Mouse (Mus musculus): Measurements from ENCODE around the gene Fez2.

The Fez2 gene

DNA sequence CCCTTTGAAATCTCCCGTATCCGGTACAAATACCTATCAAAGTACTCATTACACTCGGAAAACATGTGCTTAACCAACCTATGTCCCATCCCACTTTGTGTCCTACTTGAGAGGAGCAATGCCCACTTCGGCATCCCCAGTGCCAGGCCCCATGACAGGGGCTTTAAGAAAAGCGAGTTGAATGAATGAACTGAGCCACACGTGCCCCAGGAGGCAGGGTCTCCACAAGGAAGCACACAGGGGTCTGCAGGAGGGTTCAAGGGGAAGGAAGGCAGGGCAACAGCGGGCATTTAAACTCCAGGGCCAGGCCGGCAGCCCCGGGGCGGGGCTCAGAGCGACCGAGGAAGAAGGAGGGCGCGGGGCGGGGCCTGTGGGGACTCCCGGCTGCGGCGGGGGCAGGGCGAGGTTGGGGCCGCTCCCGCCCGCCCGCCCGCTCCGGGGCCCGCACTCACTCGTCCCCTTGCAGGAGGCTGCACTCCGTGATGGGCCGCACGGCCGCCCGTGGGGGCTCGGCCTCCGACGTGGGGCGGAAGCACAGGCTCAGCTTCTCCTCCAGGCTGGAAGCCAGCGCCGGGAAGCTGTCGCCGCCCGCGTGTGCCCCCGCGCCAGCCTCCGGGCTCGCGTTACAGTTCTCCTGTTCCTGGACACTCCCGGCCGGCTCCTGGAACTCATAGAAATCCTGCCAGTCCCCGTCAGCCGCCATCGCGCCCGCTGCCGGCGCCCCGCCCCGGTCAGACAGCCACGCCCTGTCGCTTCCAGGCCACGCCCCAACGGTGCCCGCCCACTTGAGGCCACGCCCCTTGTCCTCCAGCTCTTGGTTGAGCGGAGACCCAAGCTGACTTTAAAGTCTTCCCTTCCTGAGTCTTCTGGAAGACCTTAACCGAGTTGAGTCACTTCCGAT is at the start of gene Fez2:
Fez2 (minus strand) TSS at position 772 of the 901 bp plus-strand sequence.
- DNase-seq (ENCODE audit: low spot score), result peak; percentile 96

DNA sequence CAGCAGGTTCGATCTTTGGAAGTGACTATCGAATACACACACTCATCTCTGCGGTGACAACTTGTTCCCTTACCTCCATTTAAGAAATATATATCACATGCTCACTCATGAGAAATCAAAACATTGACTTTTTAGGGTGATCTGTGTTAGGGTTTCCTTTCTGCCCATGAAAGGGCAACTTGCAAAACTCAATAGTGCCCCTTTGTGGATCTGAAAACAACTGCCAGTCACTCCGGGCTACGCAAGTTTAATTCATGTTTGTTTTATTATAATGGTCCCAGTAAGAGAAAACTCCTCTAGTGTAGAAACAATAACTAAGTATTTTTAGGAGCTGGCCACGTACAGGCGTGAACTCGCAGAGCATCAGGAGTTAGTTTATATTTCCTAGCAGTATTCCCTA is 47.5 kb upstream of the Fez2 start:
- DNase-seq (ENCODE audit: low spot score), result no peak

DNA sequence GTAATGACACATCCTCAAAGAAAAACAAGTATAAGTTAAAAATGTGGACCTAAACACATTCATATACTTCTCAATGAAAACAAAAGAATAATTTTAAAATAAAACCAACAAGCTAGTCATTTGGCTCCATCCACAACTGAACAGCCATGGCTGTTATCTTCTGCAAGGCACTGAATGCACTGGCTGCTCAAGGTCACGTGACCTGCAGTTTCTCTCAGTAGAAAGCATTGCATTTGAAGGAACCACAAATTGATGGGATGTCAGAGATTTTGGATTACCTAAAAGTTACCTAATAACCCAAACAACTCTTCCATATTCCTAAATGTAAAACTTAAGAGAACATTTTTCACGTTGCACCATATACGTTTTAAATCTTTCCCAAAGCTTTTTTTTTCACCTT is 47.1 kb upstream of the Fez2 start:
- DNase-seq (ENCODE audit: low spot score), result no peak

DNA sequence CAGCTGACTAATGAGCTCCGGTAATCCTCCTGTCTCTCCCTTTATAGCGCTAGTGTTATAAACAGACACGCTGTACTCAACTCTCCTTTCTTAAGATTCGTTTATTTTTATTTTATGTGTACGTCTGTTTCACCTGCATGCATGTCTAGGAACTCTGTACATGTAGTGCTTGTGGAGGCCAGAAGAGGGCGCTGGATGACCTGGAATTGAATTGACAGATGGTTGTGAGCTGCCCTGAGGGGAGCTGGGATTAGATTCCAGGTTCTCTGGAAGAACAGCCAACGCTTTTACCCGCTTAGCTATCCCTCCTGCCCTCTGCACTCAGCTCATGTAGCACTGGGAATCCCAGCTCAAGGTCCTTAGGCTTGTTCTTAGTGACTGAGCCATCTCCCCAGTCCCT is 42.2 kb upstream of the Fez2 start:
- no peak for DNase-seq (ENCODE audit: low spot score)

DNA sequence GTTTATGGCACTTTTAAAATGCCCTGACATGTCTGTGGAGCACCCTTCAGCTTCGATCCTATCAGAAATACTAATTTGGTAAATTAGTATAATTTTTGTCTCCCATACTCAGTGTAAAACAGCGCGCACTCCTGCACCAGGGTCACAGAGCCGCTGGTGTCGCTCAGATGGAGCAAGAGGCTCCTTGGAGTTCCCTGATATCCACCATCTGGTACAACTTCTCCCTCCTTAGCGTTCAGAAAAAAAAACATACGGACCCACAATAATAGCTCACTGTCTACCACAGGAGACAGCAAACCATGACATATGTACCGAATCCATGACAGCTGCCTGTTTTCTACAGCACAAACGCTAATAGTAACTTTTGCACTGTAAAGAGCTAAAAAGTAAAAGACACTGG is 37.6 kb upstream of the Fez2 start:
- DNase-seq (ENCODE audit: low spot score), result no peak

DNA sequence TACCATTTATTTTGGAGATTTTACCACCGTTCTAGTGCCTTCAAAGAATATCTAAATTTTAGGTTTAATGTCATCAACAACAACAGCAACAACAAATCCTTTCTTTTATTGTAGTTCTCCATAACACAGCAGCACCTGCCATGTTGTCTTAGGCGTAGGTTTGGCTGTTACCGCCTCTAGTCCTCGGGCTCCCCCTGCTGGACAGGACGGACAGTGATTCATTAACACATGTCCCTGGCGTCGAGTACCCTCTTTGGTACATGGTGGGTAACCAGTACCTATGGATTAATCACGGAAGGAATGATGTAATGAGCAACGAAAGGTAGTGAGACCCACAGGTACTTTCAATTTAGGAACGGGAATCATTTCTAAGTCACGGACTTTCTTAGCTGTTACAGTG is 37.2 kb upstream of the Fez2 start:
- peak; percentile 75 for DNase-seq (ENCODE audit: low spot score)

DNA sequence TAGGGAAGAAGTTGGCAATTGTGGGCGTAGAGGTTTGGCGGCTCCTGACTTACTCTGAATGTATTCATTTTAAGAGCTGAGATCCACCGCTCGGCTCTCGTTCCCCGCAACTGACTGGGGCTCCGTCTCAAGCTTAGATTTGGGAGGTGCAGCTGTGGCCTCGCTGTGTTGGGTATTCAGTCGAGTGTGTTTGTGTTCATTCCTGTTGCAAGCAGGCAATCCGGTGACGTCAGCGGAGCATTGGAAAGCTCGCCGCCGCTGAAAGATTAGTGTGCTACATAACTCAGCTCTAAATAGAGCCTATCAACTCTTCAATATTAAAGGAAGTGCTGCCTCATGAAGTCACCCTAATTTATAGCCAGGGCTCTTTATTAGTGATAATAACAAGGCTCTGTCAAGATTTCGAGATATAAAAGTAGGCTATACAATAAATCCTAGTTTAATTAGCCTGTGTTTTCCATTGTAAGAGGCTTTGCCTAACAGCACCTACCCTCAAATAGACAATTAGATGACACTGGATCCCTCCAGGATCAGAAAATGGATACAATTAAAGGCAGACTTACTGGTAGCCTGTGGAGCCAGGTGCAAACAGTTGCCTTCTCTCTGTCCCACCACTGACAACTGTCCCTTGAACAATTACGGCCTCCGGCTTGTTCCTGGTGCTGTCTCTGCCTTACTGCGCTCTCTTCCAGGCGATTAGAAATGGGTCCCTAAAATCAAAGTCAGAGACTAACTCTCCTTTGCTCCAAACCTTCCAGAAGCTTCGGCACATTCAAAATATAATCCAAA is 36.4 kb upstream of the Fez2 start:
- DNase-seq (ENCODE audit: low spot score), result peak; percentile 16

DNA sequence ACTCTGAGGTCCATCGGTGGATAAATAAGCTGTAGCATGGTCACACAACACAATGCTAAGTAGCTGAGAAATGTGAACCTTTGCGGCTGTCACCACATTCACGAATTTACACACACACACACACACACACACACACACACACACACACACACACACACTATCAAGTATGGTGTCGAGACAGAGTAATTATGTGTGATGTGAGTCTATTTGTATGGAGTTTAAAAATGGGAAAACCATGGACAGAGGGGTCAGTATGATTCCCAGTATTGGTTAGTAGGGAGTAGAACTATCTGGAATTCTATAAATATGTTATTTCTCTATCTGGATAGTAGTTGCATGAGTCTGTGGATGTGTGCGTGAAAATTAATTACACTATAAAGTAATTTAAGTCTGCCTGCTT is 35.6 kb upstream of the Fez2 start:
- DNase-seq (ENCODE audit: low spot score), result no peak

DNA sequence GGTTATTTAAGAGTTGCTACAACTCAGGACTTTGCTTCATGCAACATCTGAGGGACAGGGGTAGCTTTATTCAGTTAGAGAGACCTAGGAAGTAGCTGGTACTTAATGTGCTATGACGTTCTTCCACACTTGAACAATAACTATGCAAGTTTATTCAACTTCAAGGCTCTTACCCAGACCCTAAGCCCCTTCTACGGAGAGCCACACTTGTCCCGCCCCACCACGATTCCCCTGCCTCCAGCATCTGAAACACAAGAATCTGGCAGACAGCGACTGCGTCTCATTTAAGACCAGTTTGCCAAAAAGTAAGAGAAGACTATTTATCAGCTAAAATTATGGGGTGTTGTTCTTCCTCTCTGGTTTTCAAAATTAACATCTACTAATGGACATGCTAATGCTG is 33.9 kb upstream of the Fez2 start:
- DNase-seq (ENCODE audit: low spot score), result no peak

DNA sequence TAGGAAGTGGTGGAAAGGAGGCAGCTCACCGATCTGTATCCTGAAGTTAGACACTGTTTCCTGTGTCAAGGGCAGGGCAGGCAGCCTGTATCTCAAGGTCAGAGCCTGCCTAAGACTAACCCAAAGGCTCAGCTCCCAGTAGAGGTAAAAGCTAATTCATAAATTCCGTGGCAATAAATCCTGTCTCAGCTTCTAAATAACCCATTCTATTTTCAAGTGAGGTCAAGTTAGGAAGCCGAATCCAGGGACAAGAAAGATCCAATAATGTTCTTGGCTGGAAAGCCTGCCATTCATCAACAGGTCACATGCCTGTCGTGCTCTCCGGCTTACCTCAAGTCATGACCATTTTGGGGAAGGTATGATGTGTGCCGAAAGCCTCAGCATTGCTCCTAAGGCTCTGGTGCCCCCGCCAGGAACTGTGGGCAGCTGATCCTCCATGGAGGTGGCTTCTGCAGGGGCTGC is 33.4 kb upstream of the Fez2 start:
- peak; percentile 14 for DNase-seq (ENCODE audit: low spot score)

DNA sequence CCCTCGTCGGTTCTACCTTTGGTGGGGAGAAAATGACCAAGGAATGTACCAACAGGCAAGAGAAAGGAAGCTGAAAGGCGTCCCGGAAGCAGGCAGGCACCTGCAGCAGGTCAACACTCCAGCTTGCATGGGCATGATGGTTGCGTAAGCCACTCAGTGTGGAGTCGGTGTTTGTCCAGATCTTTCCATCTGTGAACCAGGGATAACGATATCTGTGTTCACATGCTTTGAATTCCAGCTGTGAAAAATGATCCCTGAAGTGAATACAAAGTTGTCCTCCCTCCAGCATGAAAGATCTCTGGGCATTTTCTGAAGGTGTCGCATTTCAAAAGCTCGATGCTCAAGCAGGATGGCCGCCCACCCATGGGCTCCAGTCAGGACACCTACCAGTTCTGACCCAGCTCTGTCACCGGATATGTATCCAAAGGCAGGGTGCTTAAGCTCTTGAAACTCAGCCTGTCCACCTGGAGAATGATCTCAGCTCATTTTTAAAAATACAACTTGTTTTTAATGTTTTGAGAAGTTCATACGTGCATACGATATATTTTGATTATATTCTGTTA is 31.8 kb upstream of the Fez2 start:
- DNase-seq (ENCODE audit: low spot score), result no peak

DNA sequence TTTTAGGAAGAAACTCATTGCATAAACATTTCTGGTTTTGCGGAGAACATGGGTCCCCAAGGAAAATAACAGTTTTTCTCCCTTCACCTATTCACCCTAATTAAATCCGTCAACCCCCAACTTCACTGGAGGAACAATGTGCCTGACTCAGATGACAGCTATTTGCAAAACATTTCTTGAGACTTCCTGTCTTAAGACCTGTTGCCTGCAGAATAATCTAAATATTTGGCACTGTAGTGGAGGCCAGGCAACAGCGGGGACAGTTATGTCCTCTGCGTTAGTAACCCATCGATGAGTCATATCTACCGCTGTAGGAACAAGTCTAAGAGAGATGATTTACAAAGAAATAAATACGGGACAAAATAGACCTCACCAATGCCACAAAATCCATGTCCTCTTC is 26.9 kb upstream of the Fez2 start:
- DNase-seq (ENCODE audit: low spot score), result no peak

DNA sequence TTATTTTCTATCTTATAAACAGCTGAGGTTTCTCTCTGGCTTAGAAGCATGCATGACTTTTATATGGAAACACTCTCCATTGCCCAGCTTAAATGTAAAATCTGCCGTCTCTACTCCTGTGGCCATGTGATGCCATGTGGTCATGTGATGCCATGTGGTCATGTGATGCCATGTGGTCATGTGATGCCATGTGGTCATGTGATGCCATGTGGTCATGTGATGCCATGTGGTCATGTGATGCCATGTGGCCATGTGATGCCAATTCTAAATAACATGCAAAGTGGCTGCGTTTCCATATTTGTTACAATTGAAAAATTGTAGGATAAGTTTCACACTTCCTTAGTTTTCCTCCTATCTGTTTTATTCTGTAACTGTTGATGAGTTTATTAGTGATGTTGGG is 22.8 kb upstream of the Fez2 start:
- no peak for DNase-seq (ENCODE audit: low spot score)

DNA sequence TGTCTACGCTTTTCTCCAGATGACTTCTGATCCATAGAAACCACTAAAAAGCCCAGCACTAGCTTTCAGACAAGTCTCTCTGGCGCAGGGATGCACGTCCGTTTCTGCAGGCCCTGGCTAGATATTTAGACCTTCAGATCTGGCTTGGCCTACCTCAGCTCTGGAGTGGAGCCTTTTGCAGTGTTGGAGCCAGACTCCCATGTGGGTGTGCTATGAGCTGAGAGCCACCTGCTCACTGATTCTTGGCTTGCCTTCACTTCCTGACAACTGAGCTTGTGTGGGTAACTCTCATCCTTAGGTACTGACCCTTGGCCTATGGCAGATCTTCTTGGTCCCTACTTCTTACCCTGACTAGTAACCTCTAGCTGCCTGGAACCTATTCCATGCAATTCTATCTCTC is 19.2 kb upstream of the Fez2 start:
- no peak for DNase-seq (ENCODE audit: low spot score)

DNA sequence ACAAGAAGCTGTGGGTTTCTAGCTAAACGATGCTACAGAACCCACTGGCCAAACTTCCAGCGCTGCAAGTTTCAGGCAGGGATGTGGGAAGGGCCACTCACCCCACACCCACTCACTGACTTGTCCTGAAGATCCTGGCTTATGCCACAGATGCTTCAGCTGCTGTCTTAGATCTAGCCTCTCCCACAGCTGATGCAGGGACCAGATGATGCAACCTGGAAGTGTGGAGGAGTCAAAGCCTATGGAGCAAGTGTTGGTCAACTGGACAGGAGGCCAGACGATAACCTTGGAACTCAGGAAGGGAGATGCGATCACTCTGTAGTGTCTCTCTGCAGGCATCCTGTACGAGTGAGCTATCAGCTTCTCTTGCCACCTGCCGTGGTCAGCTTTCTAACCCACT is 17.7 kb upstream of the Fez2 start:
- no peak for DNase-seq (ENCODE audit: low spot score)

DNA sequence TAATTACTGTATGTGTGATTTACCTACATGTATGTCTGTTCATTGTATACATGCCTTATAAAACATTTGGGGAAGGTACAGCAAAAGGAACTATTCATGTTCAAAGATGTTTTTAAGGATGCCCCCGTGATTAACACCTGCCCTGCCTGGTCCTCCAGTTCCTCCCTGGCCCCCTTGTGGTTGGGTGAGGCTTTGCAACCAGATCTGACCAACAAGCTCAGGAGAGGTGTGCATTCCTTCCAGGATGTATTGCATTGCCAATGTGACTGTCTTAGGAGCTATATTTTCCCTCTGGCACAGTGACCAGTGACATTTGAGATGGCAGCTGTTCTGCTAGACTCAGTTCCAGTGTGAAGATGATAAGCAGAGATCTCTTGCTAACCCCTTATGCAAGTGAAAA is 16.8 kb upstream of the Fez2 start:
- peak; percentile 45 for DNase-seq (ENCODE audit: low spot score)

DNA sequence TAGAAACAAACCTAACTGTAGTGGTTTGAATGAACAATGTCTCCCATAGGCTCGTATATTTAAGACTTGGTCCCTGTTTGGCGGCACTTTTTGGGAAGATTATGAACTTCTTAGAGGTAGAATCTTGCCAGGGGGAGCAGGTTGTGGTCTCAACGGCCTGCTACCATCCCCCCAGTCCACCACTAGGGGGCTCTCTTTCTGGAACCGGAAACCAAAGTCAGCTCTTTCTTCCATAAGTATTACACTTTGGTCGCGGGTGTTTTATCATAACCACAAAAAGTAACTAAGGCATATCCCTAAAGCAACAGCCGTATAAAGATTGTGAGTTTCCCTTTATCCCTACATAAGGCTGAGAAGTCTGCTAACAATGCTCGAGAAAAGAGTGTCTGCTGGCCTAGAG is 12.4 kb upstream of the Fez2 start:
- DNase-seq (ENCODE audit: low spot score), result no peak

DNA sequence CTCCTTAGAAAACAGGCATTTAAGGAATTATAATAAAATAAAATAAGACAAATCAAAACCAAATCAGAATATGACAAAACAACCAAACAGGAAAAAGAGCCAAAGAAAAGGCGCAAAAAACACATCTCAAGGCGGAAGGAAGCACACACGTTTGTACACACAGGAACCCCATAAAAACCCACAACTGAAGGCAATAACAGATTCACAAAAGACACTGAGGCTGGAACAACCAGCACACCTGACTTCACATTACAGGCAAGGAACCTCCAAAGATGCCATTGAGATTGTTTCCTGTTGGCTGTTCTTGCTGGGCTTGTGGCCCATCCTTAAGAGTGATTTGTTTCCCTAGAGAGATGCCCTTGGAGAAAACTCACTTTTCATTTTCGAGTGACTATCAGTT is 11.1 kb upstream of the Fez2 start:
- no peak for DNase-seq (ENCODE audit: low spot score)

DNA sequence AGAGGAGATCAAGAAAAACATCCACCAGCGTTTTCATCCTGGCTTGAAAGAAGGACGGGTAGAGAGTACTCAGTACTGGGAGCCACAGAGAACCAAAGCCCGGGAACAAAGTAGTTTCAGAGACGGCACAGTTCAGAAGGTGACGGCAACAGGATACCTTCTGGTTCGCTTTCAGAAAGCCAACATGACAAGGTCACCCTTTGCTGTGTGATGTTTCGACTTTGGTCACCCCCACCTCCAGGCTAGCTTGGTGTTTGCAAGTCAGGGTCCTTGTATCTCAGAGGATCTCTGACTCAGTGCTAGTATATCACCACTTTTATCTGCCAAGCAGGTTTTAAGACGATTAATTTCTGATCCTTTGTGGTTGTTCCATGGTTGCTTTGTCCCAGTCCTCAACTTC is 7.1 kb upstream of the Fez2 start:
- DNase-seq (ENCODE audit: low spot score), result no peak

DNA sequence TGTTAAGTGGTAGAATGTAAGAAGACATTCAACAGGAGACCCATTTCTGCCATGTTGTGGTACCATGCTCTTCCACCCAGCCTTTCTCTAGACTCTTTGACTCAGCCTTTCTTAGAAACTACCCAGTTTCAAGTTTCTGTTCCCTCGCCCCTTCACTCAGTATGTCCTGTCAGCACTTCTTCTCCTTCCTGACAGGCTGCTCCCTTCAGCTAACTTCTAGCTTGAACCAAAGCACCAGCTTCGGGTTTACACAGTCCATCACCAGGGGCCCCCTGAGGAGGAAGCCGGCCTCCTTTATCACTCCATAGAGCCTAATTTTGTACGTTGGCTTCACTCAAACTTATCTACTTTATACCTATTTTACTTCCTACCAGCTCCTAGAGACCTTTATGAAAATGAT is 1.3 kb upstream of the Fez2 start:
- DNase-seq (ENCODE audit: low spot score), result no peak

DNA sequence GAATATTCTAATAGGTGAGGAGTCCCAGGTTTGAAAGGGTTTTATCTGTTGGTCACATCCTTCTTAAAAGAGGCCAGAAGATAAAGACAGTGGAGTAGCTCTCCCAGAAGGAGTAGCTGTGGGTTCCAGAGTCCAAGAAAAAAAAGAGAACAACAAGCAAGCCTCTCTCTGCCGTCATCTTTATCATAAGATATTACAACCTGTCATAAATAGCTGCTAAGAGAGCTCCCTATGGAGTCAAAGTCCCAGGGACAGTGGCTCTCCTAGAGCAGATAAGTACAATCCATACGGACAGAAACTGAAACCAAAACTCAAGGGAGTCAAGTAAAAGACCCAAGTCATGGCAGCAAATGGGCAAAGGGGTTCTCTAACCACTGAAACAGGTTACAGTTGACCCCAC is 2.7 kb downstream of the Fez2 start:
- DNase-seq (ENCODE audit: low spot score), result no peak

DNA sequence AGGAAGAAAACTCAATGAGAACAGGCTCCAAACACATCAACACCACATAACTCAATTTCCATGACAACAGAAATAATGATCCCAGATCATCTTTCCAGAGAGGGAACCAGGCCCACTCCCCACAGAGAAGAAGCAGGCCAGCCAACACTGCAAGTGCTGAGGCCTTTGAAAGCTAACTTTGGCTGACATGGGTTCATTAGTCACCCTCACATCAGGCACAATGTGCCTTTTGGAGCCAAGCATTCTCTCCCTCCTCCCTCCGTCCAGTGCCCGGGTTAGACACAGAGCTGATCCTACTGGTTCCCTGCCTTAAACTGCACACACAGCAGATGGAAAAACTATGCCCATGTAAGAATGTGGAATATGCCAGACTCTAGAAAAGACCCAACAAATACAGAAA is 8.1 kb downstream of the Fez2 start:
- DNase-seq (ENCODE audit: low spot score), result no peak

DNA sequence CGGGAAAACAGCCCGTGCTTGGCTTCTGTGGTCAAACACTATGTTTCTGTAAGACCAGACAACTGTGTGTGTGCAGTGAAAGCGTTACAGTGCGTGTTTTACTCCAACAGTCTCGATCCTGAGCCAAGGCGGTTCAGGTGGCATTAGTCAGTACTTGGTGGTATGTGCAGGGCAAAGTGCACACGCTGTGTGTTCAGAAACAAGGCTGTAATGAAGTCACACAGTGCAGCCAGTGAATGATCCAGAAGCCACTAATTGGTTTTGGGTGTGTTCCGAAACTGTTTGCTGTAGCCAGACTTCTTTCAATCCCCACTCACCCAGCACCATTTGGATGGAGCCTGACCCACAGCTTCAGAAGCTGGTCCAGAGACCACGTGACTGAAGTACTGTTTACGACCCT is 9.6 kb downstream of the Fez2 start:
- DNase-seq (ENCODE audit: low spot score), result no peak
